Mouse (Mus musculus) duodenum, adult 2 months (tissue): ENCODE results near the gene Rgs19. TPM values are rescaled to one million over a fixed set of nuclear protein-coding genes. Genes with fewer than 3 reads are reported as not detected.

ENCODE experiments used
- polyA plus RNA-seq: library from polyadenylated mRNA; depleted of rRNA; stranded (reverse); fragments of >200 nt; gene quantifications from 2 replicates; pipeline ENCODE4 v1.2.3, GENCODE M21; 2012; ENCODE audit warnings: low replicate concordance; rRNA removed

Gene Rgs19
- polyA plus RNA-seq, result 17.5 and 20.7 TPM in 2 replicates

GRCm38 (mm10) chr2:181693339-181694280 lies at the start of gene Rgs19:
Gene Rgs19, minus strand, starts transcription at chr2:181693977.

GRCm38 (mm10) chr2:181714903-181715326 lies 21.1 kb upstream of the Rgs19 start, which contains the start of gene Oprl1:
Gene Oprl1, plus strand, starts transcription at chr2:181715016.

GRCm38 (mm10) chr2:181698241-181698640 lies 4.5 kb upstream of the Rgs19 start, which contains the start of gene Lkaaear1:
Gene Lkaaear1, minus strand, starts transcription at chr2:181698442.

GRCm38 (mm10) chr2:181679951-181680715 lies 13.6 kb downstream of the Rgs19 start, which contains the start of gene Tcea2:
Gene Tcea2, plus strand, starts transcription at chr2:181680310.

GRCm38 (mm10) chr2:181671326-181671725 lies 22.5 kb downstream of the Rgs19 start, which contains the start of gene Sox18:
Gene Sox18, minus strand, starts transcription at chr2:181671640.

GRCm38 (mm10) chr2:181656734-181657133 lies 37.0 kb downstream of the Rgs19 start, which contains the start of gene Gm29797:
Gene Gm29797, plus strand, starts transcription at chr2:181657034.

Other genes with a start within 250 kb of the Rgs19 start
- 0.85 and 0.96 TPM in 2 replicates for gene Zbtb46, start 234.6 kb downstream of the Rgs19 start, polyA plus RNA-seq
- 0.06 TPM in 1 of 2 replicates, not detected in the other for gene Abhd16b, start 200.8 kb downstream of the Rgs19 start, polyA plus RNA-seq
- gene Tpd52l2, start 196.8 kb downstream of the Rgs19 start, polyA plus RNA-seq, result 12.0 and 12.4 TPM in 2 replicates
- 20.8 and 23.1 TPM in 2 replicates for gene Dnajc5, start 173.5 kb downstream of the Rgs19 start, polyA plus RNA-seq
- 92.3 and 132 TPM in 2 replicates for gene Uckl1, start 109.1 kb downstream of the Rgs19 start, polyA plus RNA-seq
- 4.1 and 4.5 TPM in 2 replicates for gene Prpf6, start 102.1 kb downstream of the Rgs19 start, polyA plus RNA-seq
- gene Zfp512b, start 101.2 kb downstream of the Rgs19 start, polyA plus RNA-seq, result 7.8 and 14.6 TPM in 2 replicates
- 21.4 and 27.7 TPM in 2 replicates for gene Samd10, start 94.8 kb downstream of the Rgs19 start, polyA plus RNA-seq
- 0.63 TPM in 1 of 2 replicates, not detected in the other for gene Gm29797, start 36.9 kb downstream of the Rgs19 start, polyA plus RNA-seq
- gene Sox18, start 22.3 kb downstream of the Rgs19 start, polyA plus RNA-seq, result 37.5 and 89.5 TPM in 2 replicates
- gene Tcea2, start 13.7 kb downstream of the Rgs19 start, polyA plus RNA-seq, result 3.5 and 3.7 TPM in 2 replicates
- not detected in 2 replicates for gene Lkaaear1, start 4.5 kb upstream of the Rgs19 start, polyA plus RNA-seq
- gene Oprl1, start 21.0 kb upstream of the Rgs19 start, polyA plus RNA-seq, result 0.13 TPM in 1 of 2 replicates, not detected in the other
- gene Myt1, start 69.4 kb upstream of the Rgs19 start, polyA plus RNA-seq, result 0.26 and 0.67 TPM in 2 replicates
- gene Pcmtd2, start 143.9 kb upstream of the Rgs19 start, polyA plus RNA-seq, result 5.0 and 8.6 TPM in 2 replicates
- 0.69 and 0.89 TPM in 2 replicates for gene Polr3k, start 170.4 kb upstream of the Rgs19 start, polyA plus RNA-seq